ENCODE assay signal across 15 mouse cellular contexts in genomic region chr1:54647335-54647745, GRCm38 (mm10).
DNase-seq lines count a peak whose midpoint lies in the region; ATAC-seq lines count a peak whose summit lies in the region.
"Had no signal": no experiment of that assay in that cellular context is flagged by ENCODE, and none has a peak within 500 bp of the region (broad histone marks: within the 10 kb centered on the region; RNA-seq: fewer than 3 reads in every experiment).

No protein-coding gene starts in this region.

- H3K36me3 ChIP-seq in hindbrain, embryonic 14.5 days (replicated peaks; ENCODE audit: control insufficient read depth, insufficient read depth): peaks cover 10% of the 10 kb centered on the region; the same call in 1 of the 2 replicates
- H3K36me3 ChIP-seq in hindbrain, embryonic 10.5 days: no peaks in the 10 kb centered on the region
- H3K36me3 ChIP-seq in liver, embryonic 12.5 days: no peaks in the 10 kb centered on the region
- H3K36me3 ChIP-seq in heart, embryonic 11.5 days (ENCODE audit: control insufficient read depth, insufficient read depth, low read length): no peaks in the 10 kb centered on the region

- H3K9me3 ChIP-seq in hindbrain, embryonic 14.5 days (ENCODE audit: control insufficient read depth, low read length): no peaks in the 10 kb centered on the region
- H3K9me3 ChIP-seq in hindbrain, embryonic 10.5 days: no peaks in the 10 kb centered on the region
- H3K9me3 ChIP-seq in liver, embryonic 12.5 days (replicated peaks): no peaks in the 10 kb centered on the region
- H3K9me3 ChIP-seq in heart, embryonic 11.5 days (replicated peaks; ENCODE audit: control insufficient read depth, low read length): no peaks in the 10 kb centered on the region
- H3K9me3 ChIP-seq: embryonic facial prominence, embryonic 12.5 days had no signal

- no peak overlapping the region for H3K9ac ChIP-seq in hindbrain, embryonic 14.5 days
- H3K9ac ChIP-seq in liver, embryonic 12.5 days: no peak overlapping the region
- no peak overlapping the region for H3K9ac ChIP-seq in heart, embryonic 11.5 days (ENCODE audit: low read depth, low read length)
- H3K9ac ChIP-seq: embryonic facial prominence, embryonic 12.5 days had no signal

- no peaks in the 10 kb centered on the region for H3K4me1 ChIP-seq in hindbrain, embryonic 14.5 days (replicated peaks; ENCODE audit: control insufficient read depth, insufficient read depth, low read length)
- H3K4me1 ChIP-seq in hindbrain, embryonic 10.5 days (replicated peaks): no peaks in the 10 kb centered on the region
- no peaks in the 10 kb centered on the region for H3K4me1 ChIP-seq in liver, embryonic 12.5 days
- no peaks in the 10 kb centered on the region for H3K4me1 ChIP-seq in heart, embryonic 11.5 days (ENCODE audit: control insufficient read depth, insufficient read depth, low read length)
- H3K4me1 ChIP-seq: embryonic facial prominence, embryonic 12.5 days had no signal

- WGBS in hindbrain, embryonic 14.5 days: 63% methylated on average over 3 of the region's 3 CpGs
- WGBS in hindbrain, embryonic 10.5 days: 81% methylated on average over 3 of the region's 3 CpGs
- 63% methylated on average over 3 of the region's 3 CpGs for WGBS in liver, embryonic 12.5 days (ENCODE audit: insufficient replicate concordance)
- 61% methylated on average over 3 of the region's 3 CpGs for WGBS in heart, embryonic 11.5 days (ENCODE audit: insufficient replicate concordance)

- H3K4me3 ChIP-seq in hindbrain, embryonic 14.5 days (replicated peaks; ENCODE audit: low read length): no peak overlapping the region
- no peak overlapping the region for H3K4me3 ChIP-seq in hindbrain, embryonic 10.5 days
- H3K4me3 ChIP-seq in liver, embryonic 12.5 days: no peak overlapping the region
- no peak overlapping the region for H3K4me3 ChIP-seq in heart, embryonic 11.5 days (ENCODE audit: low read depth, low read length)
- H3K4me3 ChIP-seq: embryonic facial prominence, embryonic 12.5 days had no signal

- intact Hi-C loops in heart, postnatal 25 days (cut with DNase I): no loop called here

- H3K27me3 ChIP-seq in hindbrain, embryonic 14.5 days (ENCODE audit: control insufficient read depth, insufficient read depth, low read length): no peaks in the 10 kb centered on the region
- H3K27me3 ChIP-seq in hindbrain, embryonic 10.5 days (ENCODE audit: insufficient read depth, poor library complexity, severe bottlenecking): no peaks in the 10 kb centered on the region
- H3K27me3 ChIP-seq in liver, embryonic 12.5 days (replicated peaks): no peaks in the 10 kb centered on the region
- H3K27me3 ChIP-seq in heart, embryonic 11.5 days (ENCODE audit: control insufficient read depth, insufficient read depth, low read length): no peaks in the 10 kb centered on the region
- H3K27me3 ChIP-seq: embryonic facial prominence, embryonic 12.5 days had no signal

- H3K27ac ChIP-seq in hindbrain, embryonic 14.5 days: no peak overlapping the region
- H3K27ac ChIP-seq in hindbrain, embryonic 10.5 days: no peak overlapping the region
- no peak overlapping the region for H3K27ac ChIP-seq in liver, embryonic 12.5 days
- no peak overlapping the region for H3K27ac ChIP-seq in heart, embryonic 11.5 days (ENCODE audit: low read depth, low read length)
- H3K27ac ChIP-seq: embryonic facial prominence, embryonic 12.5 days had no signal

- H3K4me2 ChIP-seq in hindbrain, embryonic 14.5 days (replicated peaks): no peak overlapping the region
- H3K4me2 ChIP-seq in liver, embryonic 12.5 days: no peak overlapping the region
- H3K4me2 ChIP-seq in heart, embryonic 11.5 days: no peak overlapping the region
- H3K4me2 ChIP-seq: embryonic facial prominence, embryonic 12.5 days; liver, embryonic 11.5 days had no signal

- no peak for ATAC-seq in hindbrain, embryonic 14.5 days (ENCODE audit: low FRiP score)
- peak; percentile 52 for ATAC-seq in granulocyte monocyte progenitor cell, adult 5-6 weeks (replicated peaks; ENCODE audit: poor library complexity, severe bottlenecking)
- no peak for ATAC-seq in liver, embryonic 12.5 days
- no peak for ATAC-seq in heart, embryonic 11.5 days (replicated peaks; ENCODE audit: insufficient number of reproducible peaks, low FRiP score, low TSS enrichment)
- ATAC-seq: inflammation-experienced regulatory T-cells, adult 6 months had no signal

- DNase-seq in hindbrain, embryonic 14.5 days (ENCODE audit: low spot score): peak; percentile 59
- DNase-seq in hindbrain, embryonic 10.5 days (ENCODE audit: low spot score): no peak
- DNase-seq in thymus, postnatal 0 days (ENCODE audit: low spot score): peak; percentile 13
- no peak for DNase-seq in thymus, postnatal 14 days
- DNase-seq in heart, postnatal 25 days (ENCODE audit: low spot score): no peak
- DNase-seq: gastrocnemius, postnatal 36 days; layer of hippocampus, adult 9-11 months; right cerebral cortex, postnatal 4 days; thymus, postnatal 4 days had no signal

Comparison
In these comparisons a context has a peak if more than half of its experiments do, and no peak if none do; other contexts are left out.
1. DNase-seq: peak in hindbrain, embryonic 14.5 days (single experiment) and thymus, postnatal 0 days (single experiment); none in hindbrain, embryonic 10.5 days (single experiment), thymus, postnatal 14 days (single experiment) and heart, postnatal 25 days (single experiment).